Mouse (Mus musculus) embryonic stem cell, embryonic (primary cell): Measurements from ENCODE around the gene Clcn3.

Experiments
- CTCF ChIA-PET, 4 experiments: fragments of 300-600 bp in 2 of 4; fragments of 350-600 bp in 2 of 4; sonication (Branson Sonifier 250); formaldehyde crosslinking; loops; one replicate each; lab custom pipeline; 2022; ENCODE audit warnings: inconsistent platforms in 2 of 4; lab: Charles Lee
- POLR2A ChIA-PET, 4 experiments: fragments of 300-600 bp in 2 of 4; fragments of 350-600 bp in 2 of 4; sonication (Branson Sonifier 250); formaldehyde crosslinking; loops; one replicate each; lab custom pipeline; 2022; ENCODE audit warnings: antibody characterized with exemption in 4 of 4, inconsistent platforms in 1 of 4; lab: Charles Lee

Gene Clcn3

DNA sequence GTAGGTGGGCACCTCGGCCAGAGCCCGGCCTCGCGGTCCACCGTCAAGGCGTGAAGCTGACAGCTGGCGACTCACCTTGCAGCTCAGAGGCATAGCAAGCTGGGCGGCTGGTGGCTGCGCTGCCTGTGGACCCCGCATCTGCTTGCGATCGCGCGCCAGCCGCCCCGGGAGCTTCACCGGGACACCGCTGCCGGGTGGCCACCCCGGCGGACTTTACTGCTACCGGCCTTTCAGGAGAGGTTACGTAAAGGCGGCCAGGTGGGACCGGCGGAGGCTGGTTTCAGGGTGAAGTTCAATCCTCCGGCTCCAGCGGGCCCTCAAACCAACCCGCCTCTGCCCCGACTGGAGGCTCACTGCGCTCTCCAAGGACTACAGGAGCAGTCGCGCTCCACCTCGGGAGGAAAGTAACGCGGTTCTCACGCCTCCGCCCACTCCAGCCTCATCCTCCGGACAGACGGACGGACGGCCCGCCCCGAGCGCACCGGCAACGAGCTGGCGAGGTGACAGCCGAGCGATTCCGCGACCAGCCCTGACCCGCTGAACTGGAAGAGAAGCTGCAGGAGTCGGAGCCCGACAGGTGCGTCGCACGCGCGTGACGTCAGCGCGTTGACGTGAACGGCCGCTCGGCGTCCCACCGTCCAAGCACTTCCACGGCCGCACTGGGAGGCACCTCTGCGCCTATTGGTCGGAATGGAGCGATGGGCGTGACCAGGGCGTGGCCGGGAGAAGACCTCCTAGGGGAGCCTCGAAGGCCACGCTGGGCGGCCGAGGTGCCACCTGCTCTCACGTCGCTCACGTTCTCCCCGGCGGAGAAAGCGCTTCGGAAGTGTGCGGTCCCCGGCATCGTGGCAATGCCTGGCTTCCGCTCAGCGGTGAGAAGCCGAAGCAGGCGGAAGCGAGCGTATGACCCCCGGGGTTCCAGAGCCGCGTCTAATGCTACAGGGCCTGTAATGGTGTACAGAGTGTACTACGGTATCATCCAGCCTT lies at the start of gene Clcn3:
Gene Clcn3, minus strand, starts transcription at position 600 of the 987 bp plus-strand sequence.
- ChIA-PET CTCF (interaction anchor here in 2 of 4 experiments (0.6 to 1.6 kb wide), 2 partner anchors 9 to 26 kb away, joined by 3 to 11 read pairs; partner anchors contain the start of gene Nek1 (in 1 of the 2)), POLR2A (interaction anchor here (0.6 to 5.0 kb wide), 22 partner anchors 9 to 497 kb away, joined by 3 to 170 read pairs (median 4); partner anchors contain the start of genes Nek1 (in 4 of the 4) and Hpf1 (in 2 of the 4))

DNA sequence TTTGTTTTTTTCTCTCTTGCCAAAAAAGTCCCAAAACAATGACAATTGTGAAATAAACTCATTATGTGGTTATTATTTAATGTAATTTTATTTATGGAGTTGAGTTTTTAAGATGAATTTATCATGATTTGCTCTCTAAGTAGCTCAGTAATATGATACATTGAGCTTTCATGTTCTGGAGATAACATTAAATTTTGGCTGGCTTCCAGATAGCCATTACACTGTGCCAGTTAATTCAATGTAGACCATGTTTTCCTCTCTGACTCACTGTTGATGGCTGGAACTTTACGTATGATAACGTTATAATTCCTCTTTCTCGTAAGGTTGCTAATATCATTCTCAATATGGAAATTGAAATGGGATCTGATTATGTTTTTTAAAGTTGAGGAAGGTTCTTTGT lies 13.4 kb upstream of the Clcn3 start:
- POLR2A ChIA-PET, result interaction anchor here in 1 of 4 experiments (0.8 kb wide), 1 partner anchor 19 kb away, joined by 4 read pairs; no protein-coding TSS in a partner anchor
- CTCF ChIA-PET, result interaction anchor here in 1 of 4 experiments (0.6 kb wide), 1 partner anchor 89 kb away, joined by 4 read pairs; no protein-coding TSS in a partner anchor

DNA sequence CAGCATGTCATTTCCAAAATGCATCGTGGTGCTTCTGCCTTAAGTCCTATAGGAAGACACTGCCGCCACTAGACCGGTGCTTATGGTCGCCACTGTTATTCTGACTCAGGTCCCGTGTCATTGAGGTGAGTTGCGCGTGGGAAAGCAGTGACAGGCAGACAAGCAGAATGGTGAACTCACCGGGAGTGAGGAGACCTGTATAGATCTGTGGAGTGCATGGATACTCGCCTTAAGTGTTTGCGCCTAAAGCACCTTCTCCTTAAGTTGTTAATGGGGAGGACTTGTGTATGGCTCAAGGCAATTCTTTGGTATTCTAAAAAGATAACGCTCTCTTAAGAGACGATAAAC lies 10.5 kb upstream of the Clcn3 start:
- ChIA-PET CTCF (no interaction called here), POLR2A (interaction anchor here (1.2 to 2.7 kb wide), 12 partner anchors 10 to 494 kb away, joined by 3 to 170 read pairs (median 9); partner anchors contain the start of genes Clcn3 (in 4 of the 4) and Cbr4 (in 1 of the 4))

GRCm38 (mm10) chr8:60992910-60993638 lies 10.0 kb upstream of the Clcn3 start, which contains the start of gene Nek1:
Gene Nek1, plus strand, starts transcription at chr8:60993195.
- POLR2A ChIA-PET, result interaction anchor here (0.6 to 2.7 kb wide), 66 partner anchors 10 to 942 kb away, joined by 3 to 170 read pairs (median 3); partner anchors contain the start of genes Clcn3 (in 4 of the 4), Hpf1 (in 3 of the 4), Cbr4 (in 2 of the 4) and Mfap3l (in 1 of the 4)

DNA sequence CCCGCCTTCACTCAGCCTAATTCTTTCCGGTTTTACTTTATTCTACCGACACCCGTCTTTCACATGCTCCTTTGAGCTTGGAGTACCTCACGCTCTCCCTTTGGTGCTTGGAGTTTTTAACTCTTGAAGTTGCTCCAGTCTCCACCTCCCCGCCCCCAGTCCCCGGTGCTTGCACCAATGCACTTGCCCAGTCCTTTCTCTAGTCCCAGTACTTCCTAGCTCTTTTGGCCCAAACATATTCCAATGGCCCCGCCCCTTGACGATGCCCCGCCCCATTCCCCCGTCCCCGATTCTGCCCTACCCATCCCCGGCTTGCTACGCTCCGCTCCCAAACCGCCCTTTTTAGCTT lies 9.4 kb upstream of the Clcn3 start:
- CTCF ChIA-PET, result interaction anchor here in 3 of 4 experiments (0.6 to 1.5 kb wide), 5 partner anchors 9 to 300 kb away, joined by 3 to 11 read pairs (median 3); partner anchors contain the start of gene Clcn3 (in 1 of the 3)
- POLR2A ChIA-PET, result interaction anchor here (0.6 to 2.7 kb wide), 66 partner anchors 9 to 943 kb away, joined by 3 to 170 read pairs (median 3); partner anchors contain the start of genes Clcn3 (in 4 of the 4), Hpf1 (in 3 of the 4), Cbr4 (in 2 of the 4) and Mfap3l (in 1 of the 4)

More at GRCm38 (mm10) chr8:60992910-60993638, 10.0 kb upstream of the Clcn3 start, which contains the start of gene Nek1:
- CTCF ChIA-PET, result interaction anchor here in 3 of 4 experiments (0.6 to 1.5 kb wide), 5 partner anchors 10 to 300 kb away, joined by 3 to 11 read pairs (median 3); partner anchors contain the start of gene Clcn3 (in 1 of the 3)

DNA sequence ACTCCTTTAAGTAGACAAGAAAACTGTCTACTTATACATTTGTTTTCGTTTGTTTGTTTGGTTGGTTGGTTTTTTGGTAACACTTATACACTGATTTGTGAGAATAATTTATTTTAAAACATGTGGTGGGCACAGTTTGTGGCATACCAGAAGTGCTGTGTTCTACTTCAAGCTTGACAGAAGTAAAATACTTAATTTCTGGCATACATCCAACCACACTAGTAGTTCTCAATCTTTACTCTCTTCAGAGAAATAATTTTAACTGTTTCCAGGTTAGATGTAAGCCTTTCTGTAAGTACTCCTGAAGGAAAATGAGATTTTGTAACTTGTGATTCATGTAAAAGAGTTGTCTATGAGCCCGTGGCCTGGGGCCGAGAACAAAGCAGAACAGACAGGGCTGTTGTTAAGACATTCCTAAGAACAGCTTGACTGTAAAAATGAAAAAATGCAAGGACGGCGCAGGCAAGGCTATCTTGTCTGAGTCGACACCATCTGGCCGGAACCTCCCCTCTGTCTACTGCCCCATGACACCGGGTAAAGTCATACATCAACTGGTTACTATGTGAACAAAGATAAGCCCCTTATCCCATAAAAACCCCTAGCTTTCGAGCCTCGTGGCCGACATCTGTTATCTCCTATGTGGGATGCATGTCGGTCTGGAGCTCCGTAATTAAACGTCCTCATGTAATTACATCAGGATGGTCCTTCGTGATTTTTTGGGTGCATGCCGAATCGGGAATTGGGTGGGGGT lies 1.3 kb upstream of the Clcn3 start:
- CTCF ChIA-PET, result interaction anchor here in 1 of 4 experiments (1.6 kb wide), 1 partner anchor 8 kb away, joined by 11 read pairs; the partner anchor contains the start of gene Nek1
- POLR2A ChIA-PET, result interaction anchor here (0.6 to 5.0 kb wide), 18 partner anchors 8 to 290 kb away, joined by 3 to 170 read pairs (median 4); partner anchors contain the start of genes Nek1 (in 4 of the 4) and Hpf1 (in 2 of the 4)

DNA sequence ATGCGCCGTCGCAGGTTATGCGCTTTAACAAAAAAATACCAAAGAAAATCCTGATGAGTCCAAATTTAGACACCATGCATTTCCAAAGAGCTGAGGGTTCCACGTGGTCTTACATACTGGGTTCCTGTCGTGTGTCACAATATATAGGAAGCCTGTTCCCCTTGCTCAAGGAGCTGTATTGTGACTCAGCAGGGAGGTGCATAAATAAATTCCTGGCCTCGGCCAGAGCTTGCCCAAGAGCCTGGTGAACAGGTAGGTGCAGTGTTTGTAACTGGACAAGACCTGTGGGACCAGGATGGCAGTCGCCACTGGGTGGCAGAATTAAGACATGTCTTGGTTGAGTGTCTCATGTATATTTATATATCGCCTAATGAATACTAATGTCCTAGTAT lies 584 bp upstream of the Clcn3 start:
- CTCF ChIA-PET, result interaction anchor here in 2 of 4 experiments (0.6 to 1.6 kb wide), 2 partner anchors 9 to 25 kb away, joined by 3 to 11 read pairs; partner anchors contain the start of gene Nek1 (in 1 of the 2)
- POLR2A ChIA-PET, result interaction anchor here (0.6 to 5.0 kb wide), 28 partner anchors 9 to 496 kb away, joined by 3 to 170 read pairs (median 4); partner anchors contain the start of genes Nek1 (in 4 of the 4) and Hpf1 (in 2 of the 4)

DNA sequence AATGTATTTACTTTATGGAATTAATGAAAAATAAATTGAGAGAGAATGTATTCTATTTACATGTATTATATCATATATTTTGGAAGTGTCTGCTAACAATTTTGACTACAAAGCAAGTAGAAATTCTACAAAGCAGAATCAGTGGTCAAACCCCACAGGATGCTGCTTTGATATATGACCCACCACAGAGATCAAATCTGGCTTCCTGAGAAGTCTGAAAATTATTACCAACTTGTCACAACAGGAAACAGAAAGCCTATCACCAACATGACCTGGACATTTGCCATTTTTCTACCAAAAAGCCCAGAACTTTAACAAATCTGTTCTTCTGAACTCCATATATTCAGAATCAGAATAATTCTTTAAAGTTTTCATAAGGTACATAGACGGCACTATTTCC lies 1.7 kb downstream of the Clcn3 start:
- ChIA-PET CTCF (no interaction called here), POLR2A (interaction anchor here in 2 of 4 experiments (2.0 to 5.0 kb wide), 2 partner anchors 11 to 91 kb away, joined by 9 to 170 read pairs (median 60); partner anchors contain the start of genes Nek1 (in 2 of the 2) and Hpf1 (in 1 of the 2))

- POLR2A ChIA-PET, result interaction anchor here in 2 of 4 experiments (0.6 to 3.7 kb wide), 5 partner anchors 9 to 88 kb away, joined by 4 to 26 read pairs (median 8); partner anchors contain the start of genes Nek1 (in 2 of the 2) and Hpf1 (in 1 of the 2)
- CTCF ChIA-PET, result no interaction called here
These were observed 4.6 kb downstream of the Clcn3 start for GRCm38 (mm10) chr8:60978496-60978895.

DNA sequence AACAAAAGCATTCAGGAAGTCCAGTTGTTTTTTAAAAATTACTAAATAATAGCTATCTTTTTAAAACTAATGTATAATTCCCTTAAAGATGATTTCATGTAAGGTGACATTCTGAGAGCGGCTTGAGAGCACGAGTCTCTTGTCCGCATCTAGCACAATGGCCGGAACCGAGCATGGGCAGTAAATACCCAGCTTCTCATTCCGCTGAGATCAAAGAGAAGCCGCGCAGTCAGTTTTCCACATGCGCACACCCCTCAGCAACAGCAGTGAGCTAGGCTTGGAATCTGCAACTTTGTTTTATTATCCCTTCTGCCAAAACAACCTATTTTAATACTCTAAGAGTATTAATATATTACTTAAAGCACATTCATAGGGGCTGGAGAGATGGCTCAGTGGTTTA lies 6.3 kb downstream of the Clcn3 start:
- ChIA-PET CTCF (interaction anchor here in 1 of 4 experiments (0.6 kb wide), 1 partner anchor 16 kb away, joined by 3 read pairs; no protein-coding TSS in a partner anchor), POLR2A (interaction anchor here in 2 of 4 experiments (0.5 to 3.7 kb wide), 10 partner anchors 10 to 86 kb away, joined by 3 to 26 read pairs (median 5); partner anchors contain the start of genes Nek1 (in 2 of the 2) and Hpf1 (in 1 of the 2))

- CTCF ChIA-PET, result no interaction called here
- POLR2A ChIA-PET, result interaction anchor here in 3 of 4 experiments (0.7 to 1.1 kb wide), 5 partner anchors 8 to 739 kb away, joined by 3 to 4 read pairs (median 3); no protein-coding TSS in a partner anchor
These were observed 8.3 kb downstream of the Clcn3 start for GRCm38 (mm10) chr8:60974837-60975236.

DNA sequence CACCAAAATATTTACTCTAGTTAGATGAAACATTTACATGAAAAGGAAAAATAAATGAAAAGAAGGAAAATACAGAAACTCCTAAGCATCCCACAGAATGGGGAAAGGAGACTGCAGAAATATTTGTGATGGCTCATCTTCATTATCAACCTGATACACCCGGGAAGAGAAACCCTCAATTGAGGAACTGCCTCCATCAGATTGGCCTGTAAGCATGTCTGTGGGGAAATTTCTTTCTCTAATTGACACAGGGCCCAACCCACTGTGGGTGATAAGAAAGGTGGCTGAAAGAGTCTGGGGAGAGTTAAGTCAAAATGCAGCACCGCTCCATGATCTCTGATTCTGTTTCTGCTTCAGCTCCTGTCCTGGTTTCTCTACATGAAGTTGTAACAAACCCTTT lies 9.7 kb downstream of the Clcn3 start:
- CTCF ChIA-PET, result no interaction called here

GRCm38 (mm10) chr8:60971808-60972207 lies 11.3 kb downstream of the Clcn3 start:
- POLR2A ChIA-PET, result no interaction called here
- CTCF ChIA-PET, result no interaction called here

More for the DNA sequence above, 9.7 kb downstream of the Clcn3 start:
- POLR2A ChIA-PET, result interaction anchor here in 1 of 4 experiments (1.8 kb wide), 1 partner anchor 10 kb away, joined by 5 read pairs; the partner anchor contains the start of gene Clcn3

DNA sequence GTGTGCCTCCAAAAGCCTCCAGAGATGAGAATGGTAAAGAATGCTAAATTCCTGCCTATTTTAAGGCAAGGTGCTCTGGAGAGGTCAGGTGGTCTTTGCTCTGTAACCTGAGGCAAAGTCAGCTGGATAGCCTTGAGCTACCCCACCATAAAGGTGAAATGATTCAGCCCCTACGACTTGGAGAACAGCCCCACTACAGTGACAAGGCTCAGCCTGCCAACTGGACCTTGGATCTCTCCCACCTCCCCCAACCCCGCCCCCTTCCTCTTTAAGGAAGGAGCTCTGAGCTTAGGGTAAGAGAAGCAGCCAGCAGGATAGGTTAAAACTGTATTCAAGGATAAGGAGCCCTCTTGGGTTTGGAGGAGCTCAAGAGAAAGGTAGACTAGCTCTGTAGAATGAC lies 14.0 kb downstream of the Clcn3 start:
- POLR2A ChIA-PET, result interaction anchor here in 3 of 4 experiments (0.5 to 3.3 kb wide), 16 partner anchors 9 to 177 kb away, joined by 3 to 18 read pairs (median 6); partner anchors contain the start of genes Clcn3 (in 2 of the 3) and Nek1 (in 2 of the 3)
- CTCF ChIA-PET, result interaction anchor here in 2 of 4 experiments (0.6 to 0.7 kb wide), 2 partner anchors 14 to 24 kb away, joined by 3 to 12 read pairs; partner anchors contain the start of gene Nek1 (in 1 of the 2)

- CTCF ChIA-PET, result no interaction called here
These were observed 17.4 kb downstream of the Clcn3 start for GRCm38 (mm10) chr8:60965741-60966140.

DNA sequence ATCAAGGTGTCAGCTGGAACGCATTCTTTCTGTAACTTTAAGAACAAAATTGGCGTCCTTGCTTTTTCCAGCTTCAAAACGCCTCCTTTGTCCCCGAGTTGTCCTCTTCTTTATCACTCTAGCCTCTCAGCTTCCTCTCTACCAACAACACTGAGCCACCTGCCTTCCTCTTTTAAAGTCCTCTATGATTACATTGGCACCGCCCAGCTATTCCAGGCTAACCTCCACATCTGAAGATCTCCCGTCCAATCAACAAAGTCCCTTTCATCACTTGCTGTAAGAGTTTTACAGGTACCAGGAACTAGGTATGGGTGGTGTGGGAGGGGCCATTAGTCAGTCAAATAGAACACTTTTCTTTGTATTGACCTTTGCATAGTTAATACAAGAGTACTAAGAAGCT lies 17.8 kb downstream of the Clcn3 start:
- ChIA-PET POLR2A (interaction anchor here in 3 of 4 experiments (0.6 to 3.9 kb wide), 11 partner anchors 8 to 75 kb away, joined by 3 to 24 read pairs (median 7); partner anchors contain the start of genes Nek1 (in 2 of the 3), Clcn3 (in 1 of the 3) and Hpf1 (in 1 of the 3)), CTCF (no interaction called here)

More at GRCm38 (mm10) chr8:60965741-60966140, 17.4 kb downstream of the Clcn3 start:
- POLR2A ChIA-PET, result interaction anchor here in 2 of 4 experiments (0.8 to 3.9 kb wide), 6 partner anchors 9 to 75 kb away, joined by 3 to 24 read pairs (median 10); partner anchors contain the start of genes Clcn3 (in 1 of the 2), Hpf1 (in 1 of the 2) and Nek1 (in 1 of the 2)
